8 mouse cellular contexts compared by ENCODE assay signal in genomic region chr2:78870443-78871025, GRCm38 (mm10). TPM values are rescaled to one million over a fixed set of nuclear protein-coding genes. Genes with fewer than 3 reads are reported as not detected.
DNase-seq lines count a peak whose midpoint lies in the region; ATAC-seq and TF ChIP-seq lines count a peak whose summit lies in the region.

No protein-coding gene starts in this region.

- ATAC-seq in erythroid progenitor cell, adult 5-6 weeks (replicated peaks; ENCODE audit: low FRiP score, poor library complexity, severe bottlenecking), result 0 out of 2 replicates have a peak, but pooled peaks have one; percentile 13
- no peak for ATAC-seq in intestine, embryonic 16.5 days
- no peak for ATAC-seq in midbrain, postnatal 0 days (ENCODE audit: low FRiP score)
- no peak for ATAC-seq in frontal cortex, adult (ENCODE audit: low TSS enrichment)

- H3K9me3 ChIP-seq in intestine, embryonic 16.5 days (ENCODE audit: control insufficient read depth, low read length), result no peaks in the 10 kb centered on the region
- no peaks in the 10 kb centered on the region for H3K9me3 ChIP-seq in midbrain, postnatal 0 days (ENCODE audit: low read length)

- H3K27me3 ChIP-seq in intestine, embryonic 16.5 days (replicated peaks; ENCODE audit: control insufficient read depth, insufficient read depth, low read length), result no peaks in the 10 kb centered on the region
- no peaks in the 10 kb centered on the region for H3K27me3 ChIP-seq in midbrain, postnatal 0 days (ENCODE audit: insufficient read depth, low read length)

- peak; percentile 17 for DNase-seq in kidney, postnatal 10 days
- DNase-seq in kidney, postnatal 14 days, result no peak
- peak; percentile 18 for DNase-seq in adrenal gland, postnatal 10 days
- peak; percentile 40 for DNase-seq in midbrain, postnatal 0 days (ENCODE audit: low spot score)
- no peak for DNase-seq in left cerebral cortex, postnatal 14 days (ENCODE audit: low spot score in 2 of 2)

- WGBS in intestine, embryonic 16.5 days, result 8% methylated on average over 10 of the region's 10 CpGs
- 2% methylated on average over 10 of the region's 10 CpGs for WGBS in midbrain, postnatal 0 days

- intact Hi-C loops in left cerebral cortex, postnatal 14 days (cut with DNase I), result no loop called here

- H3K27ac ChIP-seq in intestine, embryonic 16.5 days (ENCODE audit: low read length), result peak overlapping the region; percentile 34; the same call in 1 of the 2 replicates
- no peak overlapping the region for H3K27ac ChIP-seq in midbrain, postnatal 0 days (ENCODE audit: low read depth, low read length)

- H3K9ac ChIP-seq in intestine, embryonic 16.5 days (ENCODE audit: low read depth, low read length), result peak overlapping the region; percentile 97
- H3K9ac ChIP-seq in midbrain, postnatal 0 days (replicated peaks; ENCODE audit: low read length, poor library complexity, severe bottlenecking), result peak overlapping the region; percentile 87

- no peaks in the 10 kb centered on the region for H3K36me3 ChIP-seq in intestine, embryonic 16.5 days (ENCODE audit: control insufficient read depth, insufficient read depth, low read length)
- no peaks in the 10 kb centered on the region; the same call in 1 of the 2 replicates for H3K36me3 ChIP-seq in midbrain, postnatal 0 days (ENCODE audit: insufficient read depth, low read length)

- peak overlapping the region; percentile 81 for H3K4me3 ChIP-seq in intestine, embryonic 16.5 days (ENCODE audit: low read length)
- H3K4me3 ChIP-seq in midbrain, postnatal 0 days (ENCODE audit: low read depth, low read length), result peak overlapping the region; percentile 64

- H3K4me2 ChIP-seq in intestine, embryonic 16.5 days (ENCODE audit: low read depth, low read length), result peak overlapping the region; percentile 58
- peak overlapping the region; percentile 82 for H3K4me2 ChIP-seq in midbrain, postnatal 0 days (ENCODE audit: low read depth, low read length, poor library complexity, severe bottlenecking)

- TF ChIP-seq CTCF in midbrain, postnatal 0 days (IDR thresholded peaks at IDR 0.05), result no peak

- peaks cover 18% of the 10 kb centered on the region for H3K4me1 ChIP-seq in intestine, embryonic 16.5 days (ENCODE audit: control insufficient read depth, insufficient read depth, low read length)
- H3K4me1 ChIP-seq in midbrain, postnatal 0 days (ENCODE audit: insufficient read depth, low read length), result no peaks in the 10 kb centered on the region; the same call in 1 of the 2 replicates

RNA-seq across cellular contexts. Expression of gene Ube2e3, which starts 2.6 kb away (rescaled TPM):
- 10 to 100 TPM; 50.5 to 57.5 TPM for total RNA-seq in adrenal gland, postnatal 10 days (2021)
- total RNA-seq in erythroid progenitor cell, adult 5-6 weeks (2015; ENCODE audit: low replicate concordance), result 89.0 and 153 TPM in 2 replicates
- 110 and 122 TPM in 2 replicates for total RNA-seq in erythroid progenitor cell, adult 5-6 weeks (2017; ENCODE audit: low replicate concordance)
- polyA plus RNA-seq in intestine, embryonic 16.5 days (2015; fragmentation: Nextera tagmentation; extraction: Ambion mirVana), result 82.0 and 84.7 TPM in 2 replicates
- total RNA-seq in midbrain, postnatal 0 days (2014; rRNA removed), result 196 and 228 TPM in 2 replicates
- polyA plus RNA-seq in midbrain, postnatal 0 days (2015; fragmentation: Nextera tagmentation; extraction: Ambion mirVana), result 179 and 200 TPM in 2 replicates
- total RNA-seq in left cerebral cortex, postnatal 14 days (2021), result 100 to 1,000 TPM; 127 to 139 TPM

Comparison
In these comparisons a context has a peak if more than half of its experiments do, and no peak if none do; other contexts are left out.
1. DNase-seq: peak in kidney, postnatal 10 days (single experiment), adrenal gland, postnatal 10 days (single experiment) and midbrain, postnatal 0 days (single experiment); none in kidney, postnatal 14 days (single experiment) and left cerebral cortex, postnatal 14 days (0 of 2).